Mouse (Mus musculus): ENCODE data around the gene Snrpf.

The Snrpf gene

DNA sequence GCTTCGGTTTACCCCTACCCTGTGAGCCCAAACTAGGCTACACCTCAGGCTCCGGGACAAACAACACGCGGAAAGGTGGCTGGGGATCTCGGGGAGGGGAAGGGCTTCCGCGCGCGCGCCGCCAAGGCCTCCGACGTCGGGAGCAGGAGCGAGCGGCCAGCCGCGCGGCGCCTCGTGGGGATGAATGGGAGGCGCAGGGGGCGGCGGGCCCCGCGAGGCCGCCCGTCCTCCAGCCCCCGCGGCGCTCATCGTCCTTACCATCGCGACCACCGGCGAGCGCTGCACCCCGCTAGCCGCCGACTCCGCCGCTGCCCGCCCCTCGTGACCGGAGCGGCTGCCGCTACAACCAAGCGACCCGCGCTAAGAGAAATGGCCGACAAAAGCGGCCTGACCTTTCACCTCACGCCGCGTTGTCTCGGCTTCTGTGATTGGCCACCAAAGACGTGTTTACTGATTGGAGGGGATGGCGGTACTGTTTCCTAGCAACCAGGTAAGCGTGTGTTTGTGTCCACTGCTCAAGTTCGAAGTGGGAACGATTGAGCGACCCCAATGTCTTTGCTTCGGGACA is at the start of gene Snrpf:
Snrpf (minus strand) TSS at position 426 of the 568 bp plus-strand sequence.
- DNase-seq (ENCODE audit: low spot score in 2 of 2), result peak; percentile 81 to 92

DNA sequence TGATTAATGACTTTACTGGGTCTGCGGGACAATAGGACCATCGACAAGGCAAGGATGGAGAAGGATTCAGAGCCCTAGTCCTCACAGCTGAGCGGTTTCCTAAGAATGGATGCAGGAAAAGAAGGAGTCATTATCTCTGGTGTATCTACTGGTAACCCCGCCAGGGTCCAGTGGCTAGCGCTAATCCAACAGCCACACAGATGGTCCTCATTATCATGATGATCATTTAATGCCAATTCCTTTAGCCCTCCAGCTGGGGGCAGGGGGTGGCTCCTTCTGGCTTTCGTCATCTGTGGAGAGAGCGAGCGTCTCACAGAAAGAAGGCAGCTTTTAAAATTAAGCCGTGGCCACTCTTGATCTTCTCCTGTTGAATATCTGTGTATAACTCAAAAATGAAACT is 46.4 kb upstream of the Snrpf start:
- no peak for DNase-seq (ENCODE audit: low spot score in 2 of 2)

DNA sequence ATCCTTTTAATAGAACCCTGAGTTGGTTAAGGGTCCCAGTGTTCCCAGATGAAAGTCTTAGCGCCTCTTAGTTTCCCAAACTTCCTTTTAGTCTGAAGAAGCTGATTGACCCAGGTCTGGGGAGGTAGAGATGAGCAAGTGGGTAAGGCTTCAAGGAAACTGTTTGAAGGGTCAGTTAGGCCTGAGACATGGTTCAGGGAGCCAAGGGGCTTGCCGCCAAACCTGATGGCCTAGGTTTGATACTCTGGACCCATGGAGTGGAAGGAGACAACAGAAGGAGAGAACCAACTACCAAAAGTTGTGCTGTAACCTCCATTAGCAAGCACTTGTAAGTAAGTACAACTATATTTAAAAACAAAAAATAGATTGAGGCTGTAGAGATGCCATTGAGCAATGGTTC is 44.5 kb upstream of the Snrpf start:
- no peak for DNase-seq (ENCODE audit: low spot score in 2 of 2)

DNA sequence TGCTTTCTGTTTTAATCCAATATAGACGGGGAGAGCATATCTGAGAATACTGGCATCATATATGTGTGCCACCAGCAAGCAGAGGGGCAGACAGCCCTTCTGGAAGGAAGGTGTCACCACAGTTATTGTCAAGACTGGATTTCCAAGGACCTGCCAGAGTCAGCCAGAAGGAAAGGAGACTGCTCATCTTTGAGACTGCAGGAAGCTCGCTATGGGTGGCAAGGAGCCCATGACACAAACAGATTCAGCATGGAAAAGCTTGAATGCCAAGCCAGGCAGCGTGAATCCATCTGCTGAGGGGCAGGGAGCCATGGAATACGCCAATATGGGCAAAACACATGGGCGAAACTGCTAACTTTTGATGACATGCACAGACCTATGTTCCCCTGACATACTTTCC is 44.1 kb upstream of the Snrpf start:
- peak in 1 of 2 experiments; percentile 16 for DNase-seq (ENCODE audit: low spot score in 2 of 2)

DNA sequence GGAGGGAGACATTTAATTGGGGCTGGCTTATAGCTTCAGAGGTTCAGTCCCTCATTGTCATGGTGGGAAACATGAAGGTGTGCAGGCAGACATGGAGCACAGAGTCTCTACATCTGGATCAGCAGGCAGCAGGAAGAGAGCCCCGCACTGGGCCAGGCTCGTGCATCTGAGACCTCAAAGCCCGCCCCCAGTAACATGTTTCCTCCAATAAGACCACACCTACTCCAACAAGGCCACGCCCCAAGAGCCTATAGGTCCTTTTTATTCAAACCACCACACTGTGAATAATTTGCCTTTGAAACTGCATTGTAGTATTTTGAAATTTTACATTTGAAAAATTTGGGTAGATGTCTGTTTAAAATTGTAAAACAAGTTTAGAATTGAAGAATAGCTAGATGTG is 42.6 kb upstream of the Snrpf start:
- DNase-seq (ENCODE audit: low spot score in 2 of 2), result no peak

DNA sequence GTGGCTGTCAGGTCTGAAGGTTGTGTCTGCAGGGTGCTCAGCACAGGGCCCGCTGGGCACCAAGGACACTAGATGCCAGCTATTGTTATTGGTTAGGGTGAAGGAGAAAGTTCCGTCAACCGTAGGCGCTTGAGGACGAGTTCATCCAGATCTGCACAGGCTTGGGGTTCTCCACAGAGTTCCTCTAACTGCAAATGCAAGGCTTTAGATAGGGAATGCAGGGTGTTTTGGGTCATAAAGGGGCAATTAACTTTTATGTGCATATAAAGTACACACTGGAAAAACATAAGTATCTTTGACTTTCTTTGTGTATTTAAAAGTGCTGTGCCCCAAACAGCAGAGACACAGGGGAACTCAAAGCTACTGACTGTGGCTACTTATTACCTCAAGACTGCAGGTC is 40.8 kb upstream of the Snrpf start:
- DNase-seq (ENCODE audit: low spot score in 2 of 2), result no peak

DNA sequence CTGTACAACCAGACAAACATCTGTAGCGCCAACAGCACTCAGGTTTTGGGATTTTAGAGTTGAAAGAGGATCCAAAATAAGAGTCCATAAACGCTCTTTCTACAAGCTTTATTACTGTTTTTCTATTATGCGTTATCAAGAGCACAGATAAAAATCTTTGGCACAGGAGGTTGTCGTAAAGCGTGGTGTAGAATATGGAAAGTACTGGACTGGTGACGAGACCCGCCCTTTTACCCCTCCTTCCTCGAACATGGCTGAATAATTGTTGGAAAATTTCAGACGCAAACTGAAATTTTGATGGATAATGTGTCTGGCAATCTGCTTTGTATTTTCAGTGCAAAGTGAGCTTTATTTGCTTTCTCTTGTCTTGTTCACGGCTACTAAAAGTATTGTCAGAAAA is 34.6 kb upstream of the Snrpf start:
- no peak for DNase-seq (ENCODE audit: low spot score in 2 of 2)

DNA sequence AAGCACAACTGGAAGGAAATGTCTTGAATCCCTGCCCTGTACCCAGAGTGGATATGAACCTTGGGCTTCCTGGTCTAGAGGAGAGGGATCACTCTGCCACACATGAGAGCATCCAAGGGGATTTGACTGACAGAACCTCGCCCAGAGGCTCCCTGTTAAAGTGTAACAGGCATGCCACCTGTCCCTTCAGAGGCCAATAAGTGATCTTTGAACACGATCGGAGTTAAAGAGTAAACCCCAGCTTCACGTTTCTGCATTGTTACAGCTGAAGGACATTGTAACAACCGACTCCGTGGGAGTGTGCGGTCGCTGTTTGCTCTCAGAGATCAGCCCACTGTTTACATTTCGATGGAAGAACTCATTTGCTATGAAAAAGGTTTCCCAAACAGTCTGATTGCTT is 34.2 kb upstream of the Snrpf start:
- DNase-seq (ENCODE audit: low spot score in 2 of 2), result no peak

DNA sequence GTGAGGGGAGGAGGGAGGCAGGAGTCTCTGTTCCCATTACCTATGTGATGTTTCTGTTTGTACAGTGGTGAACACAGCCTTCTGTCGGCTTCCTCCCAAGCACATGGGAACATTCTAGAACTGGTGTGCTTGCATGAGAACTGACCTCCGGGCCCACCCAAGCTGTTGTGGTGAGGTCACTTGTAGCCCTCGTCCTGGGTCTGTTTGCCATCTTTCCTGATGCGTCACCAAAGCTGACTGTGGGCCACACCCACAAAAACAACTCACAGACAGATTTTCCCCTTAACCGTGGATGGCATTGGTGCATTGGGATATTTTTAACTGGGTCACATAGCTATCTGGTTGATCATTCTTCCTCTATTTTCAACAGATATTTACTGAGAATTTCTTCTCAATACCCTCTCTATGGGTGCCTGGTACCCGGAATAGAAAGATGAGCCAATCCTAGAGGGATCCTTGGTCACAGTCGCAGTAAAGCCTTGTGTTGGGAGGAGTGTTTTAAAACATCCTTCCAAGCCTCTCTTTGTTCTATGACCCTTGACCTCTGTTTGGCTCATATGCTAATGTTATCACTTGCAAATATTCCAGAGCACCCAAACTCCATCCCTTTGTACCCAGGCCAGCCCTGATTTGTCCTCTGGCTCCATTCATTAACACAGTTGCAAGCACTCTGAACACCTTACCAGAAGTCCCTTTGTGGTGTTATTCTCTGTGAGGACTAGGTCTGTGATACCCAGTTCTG is 31.1 kb upstream of the Snrpf start:
- no peak for DNase-seq (ENCODE audit: low spot score in 2 of 2)

DNA sequence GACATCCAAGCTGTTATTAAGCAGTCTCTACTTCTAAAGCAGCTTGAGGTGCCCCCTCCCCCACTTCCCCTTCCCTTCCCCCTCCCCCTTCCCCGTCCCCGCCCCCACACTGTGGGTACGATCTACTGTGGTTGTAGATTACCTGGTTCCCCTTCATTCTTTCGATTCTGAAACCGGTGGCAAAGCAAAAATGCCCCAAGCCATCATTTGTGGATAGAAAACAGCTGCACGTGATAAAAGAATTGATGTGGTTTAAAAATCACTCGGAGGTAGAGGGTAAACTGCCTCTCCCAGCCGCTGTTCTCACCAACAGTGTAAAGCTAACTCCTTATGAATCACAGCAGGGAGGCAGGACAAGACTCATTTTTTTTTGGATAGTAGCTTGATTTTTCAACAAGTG is 25.3 kb upstream of the Snrpf start:
- DNase-seq (ENCODE audit: low spot score in 2 of 2), result no peak

DNA sequence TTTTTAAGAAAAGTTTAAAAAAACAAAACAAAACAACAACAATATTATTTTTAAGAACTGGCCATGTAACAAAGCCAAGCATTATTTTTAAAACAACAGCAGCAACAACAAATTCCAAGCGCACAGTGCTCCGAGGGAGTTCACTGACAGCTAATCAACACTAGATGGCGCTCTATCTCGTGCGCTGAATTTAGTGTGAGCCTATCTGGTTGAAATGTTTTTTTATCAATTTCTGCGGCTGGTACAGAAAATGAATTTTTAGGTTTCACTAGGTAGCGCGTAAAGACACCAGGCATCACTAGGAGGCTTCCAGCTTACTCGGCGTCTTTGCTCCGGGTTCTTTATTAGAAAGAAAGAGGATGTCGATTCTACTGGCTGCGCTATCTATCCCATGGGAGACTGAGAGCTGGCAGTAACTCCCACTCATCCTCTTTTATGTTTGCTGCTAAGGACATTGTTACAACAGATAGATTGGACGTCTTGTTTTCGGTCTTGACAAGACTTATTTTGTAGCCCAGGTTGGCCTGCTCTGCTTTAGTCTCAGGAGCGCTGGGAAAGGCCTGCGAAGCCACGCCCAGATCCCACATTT is 22.0 kb upstream of the Snrpf start:
- peak in 1 of 2 experiments; percentile 12 for DNase-seq (ENCODE audit: low spot score in 2 of 2)

DNA sequence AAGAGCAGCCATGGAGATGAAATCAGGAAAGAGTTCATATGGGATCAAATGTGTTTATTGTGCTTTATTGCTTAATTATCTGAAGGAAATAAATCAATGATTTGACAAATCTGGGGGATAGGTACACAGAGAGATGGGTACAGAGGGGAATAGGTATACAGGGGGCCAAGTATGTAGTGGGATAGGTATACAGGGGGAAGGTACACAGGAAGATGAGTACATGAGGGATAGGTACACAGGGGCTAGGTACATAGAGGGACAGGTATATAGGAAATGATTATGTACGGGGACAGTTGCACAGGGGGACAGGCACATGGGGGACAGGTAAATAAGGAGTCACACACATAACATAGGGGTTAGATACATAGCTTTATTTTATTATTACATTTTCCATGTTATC is 21.4 kb upstream of the Snrpf start:
- DNase-seq (ENCODE audit: low spot score in 2 of 2), result no peak

DNA sequence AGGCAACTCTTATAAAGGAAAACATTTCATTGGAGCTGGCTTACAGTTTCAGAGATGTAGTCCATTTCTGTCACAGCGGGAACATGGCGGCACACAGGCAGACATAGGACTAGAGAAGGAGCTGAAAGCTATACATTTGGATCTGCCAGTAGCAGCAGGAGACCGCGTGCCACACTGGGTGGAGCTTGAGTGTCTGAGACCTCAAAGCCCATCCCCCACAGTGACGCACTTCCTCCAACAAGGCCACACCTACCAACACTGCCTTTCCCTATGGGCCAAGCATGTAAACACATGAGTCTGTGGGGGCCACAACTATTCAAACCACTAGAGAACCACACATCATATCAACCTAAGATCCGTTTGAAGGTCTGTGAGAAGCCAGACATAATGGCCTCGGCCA is 19.7 kb upstream of the Snrpf start:
- no peak for DNase-seq (ENCODE audit: low spot score in 2 of 2)

DNA sequence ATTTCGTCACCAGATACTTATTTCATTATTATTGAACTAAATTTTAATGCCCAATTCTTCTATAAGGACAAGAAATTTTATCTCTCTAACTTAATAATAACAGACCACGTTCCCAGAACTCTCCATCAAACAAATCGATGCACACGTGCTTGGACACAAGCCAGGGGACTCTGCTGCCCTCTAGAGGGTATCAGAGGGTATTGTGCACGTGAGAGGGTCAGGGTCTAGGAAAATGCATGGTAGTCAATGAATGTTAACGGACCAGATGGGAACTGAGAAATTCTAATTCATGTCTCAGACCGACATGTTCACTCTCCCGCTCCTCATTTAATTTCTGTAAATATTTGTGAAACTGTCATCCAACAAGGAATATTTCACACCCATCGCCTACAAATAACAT is 18.5 kb upstream of the Snrpf start:
- DNase-seq (ENCODE audit: low spot score in 2 of 2), result no peak

DNA sequence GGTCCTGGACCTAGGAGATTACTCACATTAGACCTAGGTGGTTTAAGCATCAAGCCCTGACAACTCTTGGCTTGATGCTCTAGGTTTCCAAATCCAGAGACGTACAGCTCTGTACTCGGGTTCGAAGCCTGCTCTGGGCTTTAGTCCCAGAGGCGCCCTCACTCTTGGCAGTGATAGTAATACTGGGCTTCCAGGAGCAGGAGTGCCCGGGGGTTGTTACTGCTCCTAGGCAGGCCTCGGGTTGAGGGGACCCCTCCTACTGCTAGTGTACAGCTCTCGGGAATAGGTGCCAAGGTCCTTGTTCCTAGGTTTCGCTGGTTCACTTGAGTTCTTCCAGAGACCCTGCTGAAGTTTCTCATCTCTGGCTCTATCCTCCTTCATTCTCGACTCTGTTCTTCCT is 16.8 kb upstream of the Snrpf start:
- DNase-seq (ENCODE audit: low spot score in 2 of 2), result no peak

DNA sequence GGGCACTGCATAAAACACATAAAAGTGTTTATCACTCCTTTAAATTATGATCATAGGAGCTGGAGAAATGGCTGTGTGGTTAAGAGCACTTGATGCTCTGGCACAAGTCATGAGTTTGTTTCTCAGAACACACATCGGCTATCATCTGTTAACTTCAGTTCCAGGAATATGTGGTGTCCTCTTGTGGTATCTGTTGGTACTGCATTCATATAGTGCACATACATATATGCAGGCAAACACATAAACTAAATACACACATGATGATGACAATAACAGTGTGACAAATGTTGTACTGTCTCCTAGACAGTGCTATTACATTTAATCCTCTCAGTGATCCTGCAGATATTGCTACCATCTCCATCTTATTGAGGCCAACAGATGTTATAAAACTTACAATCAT is 13.8 kb upstream of the Snrpf start:
- no peak for DNase-seq (ENCODE audit: low spot score in 2 of 2)

DNA sequence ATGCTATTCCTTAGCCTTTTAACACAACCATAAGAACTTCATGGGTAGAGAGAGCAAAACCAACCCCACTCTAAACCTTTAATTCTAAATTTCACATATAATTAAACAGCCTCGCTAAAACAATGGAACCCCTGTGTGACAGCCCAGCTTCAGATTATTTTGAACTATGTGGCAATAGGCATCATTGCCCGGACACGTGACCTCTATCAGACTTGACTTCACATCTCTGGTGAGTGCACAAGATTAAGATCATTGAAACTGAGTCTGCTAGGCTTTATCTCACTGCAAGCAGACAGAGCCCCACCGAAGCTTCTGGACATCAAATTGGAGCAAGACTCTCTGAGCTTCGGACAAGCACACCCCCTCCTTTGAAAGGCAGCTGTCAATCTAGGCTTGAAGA is 12.8 kb upstream of the Snrpf start:
- no peak for DNase-seq (ENCODE audit: low spot score in 2 of 2)

DNA sequence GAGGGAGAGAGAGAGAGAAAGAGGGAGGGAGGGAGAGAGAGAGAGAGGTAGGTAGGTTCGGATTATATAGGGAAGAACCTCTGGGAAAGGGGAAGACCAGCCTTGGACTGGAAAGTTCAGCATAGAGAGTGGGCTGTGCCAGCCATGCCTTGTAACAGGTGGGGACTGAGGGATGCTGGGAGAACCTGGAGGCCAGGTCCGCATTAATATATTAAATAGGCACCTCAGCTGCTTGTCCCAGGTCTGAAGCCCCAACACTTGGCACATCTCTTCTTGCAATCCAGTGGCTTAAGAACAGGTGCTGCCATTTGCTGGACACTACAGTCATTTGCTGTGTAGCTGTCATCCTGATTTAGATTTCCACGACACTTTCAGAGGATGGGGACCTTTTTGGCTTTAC is 7.1 kb upstream of the Snrpf start:
- DNase-seq (ENCODE audit: low spot score in 2 of 2), result no peak

DNA sequence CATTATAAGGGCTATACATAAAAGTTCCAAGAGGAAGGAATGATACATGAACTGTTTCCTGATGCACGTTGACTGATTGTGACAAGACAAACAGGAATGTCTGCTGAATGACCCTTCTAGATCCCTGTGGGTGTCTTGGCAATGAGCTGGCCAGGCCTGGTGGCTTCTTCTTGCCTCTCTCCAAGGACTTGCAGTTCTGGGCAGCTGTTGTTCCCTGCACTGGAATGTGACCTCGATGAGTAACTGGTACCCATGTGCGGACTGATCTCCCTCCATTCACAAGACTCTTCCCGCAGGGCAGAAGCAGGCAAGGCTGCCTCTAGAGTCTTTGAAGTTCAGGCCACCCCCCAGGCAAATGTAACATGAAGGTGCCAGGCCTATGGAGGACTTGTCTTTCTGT is 6.3 kb upstream of the Snrpf start:
- DNase-seq (ENCODE audit: low spot score in 2 of 2), result no peak

DNA sequence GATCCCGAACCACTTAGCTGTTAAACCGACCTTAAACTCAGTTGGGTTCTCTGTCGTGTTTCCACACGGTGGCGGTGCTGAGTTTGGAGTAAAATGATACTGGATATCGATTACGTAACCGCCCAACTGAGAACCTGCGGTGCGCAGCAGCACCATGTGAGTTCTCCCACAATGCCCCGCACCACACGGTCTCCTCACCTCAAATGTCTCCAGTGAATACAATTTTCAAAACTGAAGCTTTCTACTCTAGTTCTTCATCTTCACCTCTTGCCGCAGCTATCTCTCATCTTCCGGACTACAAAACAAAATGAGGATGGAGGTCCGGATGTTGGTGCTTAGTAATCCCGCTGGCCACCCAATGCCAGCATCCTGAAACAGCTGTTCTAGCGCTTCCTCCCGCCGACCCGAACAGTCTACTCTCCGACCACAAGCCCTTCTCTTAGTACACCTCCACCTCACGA is 4.5 kb upstream of the Snrpf start:
- DNase-seq (ENCODE audit: low spot score in 2 of 2), result peak; percentile 59 to 85

DNA sequence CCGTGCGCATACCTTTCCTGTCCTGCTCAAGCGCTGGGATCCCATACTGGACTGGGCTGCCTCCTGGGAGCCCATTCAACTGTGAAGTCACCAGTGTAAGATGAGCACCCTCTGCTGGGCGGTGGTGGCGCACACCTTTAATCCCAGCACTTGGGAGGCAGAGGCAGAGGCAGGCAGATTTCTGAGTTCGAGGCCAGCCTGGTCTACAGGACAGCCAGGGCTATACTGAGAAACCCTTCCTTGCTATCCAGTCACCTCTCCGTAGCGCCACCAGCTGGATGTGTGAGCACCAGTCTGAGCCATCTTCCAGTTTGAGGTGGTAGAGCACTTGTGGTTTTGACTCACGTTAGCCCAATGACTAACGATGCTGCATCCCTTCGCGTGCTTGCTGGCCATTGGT is 3.0 kb upstream of the Snrpf start:
- no peak for DNase-seq (ENCODE audit: low spot score in 2 of 2)

DNA sequence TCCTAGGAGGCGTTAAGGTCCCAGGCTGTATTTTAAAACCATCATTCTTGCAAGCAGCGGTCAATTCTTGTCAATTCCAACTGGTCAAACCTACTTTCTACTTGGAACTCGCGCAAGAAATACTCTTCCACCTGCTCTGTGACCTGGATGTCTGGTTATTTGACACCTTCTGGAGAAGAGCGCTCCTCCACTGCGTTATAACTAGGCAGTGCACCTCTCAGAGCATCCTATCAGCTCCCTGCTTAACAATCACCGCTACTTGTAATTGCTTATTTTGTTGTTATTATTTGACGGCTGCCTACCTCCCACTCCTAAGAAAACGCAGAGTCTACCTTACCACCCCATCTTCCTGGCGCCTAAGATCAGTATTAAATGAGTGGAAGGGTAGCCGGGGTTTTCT is 710 bp downstream of the Snrpf start:
- DNase-seq (ENCODE audit: low spot score in 2 of 2), result no peak

DNA sequence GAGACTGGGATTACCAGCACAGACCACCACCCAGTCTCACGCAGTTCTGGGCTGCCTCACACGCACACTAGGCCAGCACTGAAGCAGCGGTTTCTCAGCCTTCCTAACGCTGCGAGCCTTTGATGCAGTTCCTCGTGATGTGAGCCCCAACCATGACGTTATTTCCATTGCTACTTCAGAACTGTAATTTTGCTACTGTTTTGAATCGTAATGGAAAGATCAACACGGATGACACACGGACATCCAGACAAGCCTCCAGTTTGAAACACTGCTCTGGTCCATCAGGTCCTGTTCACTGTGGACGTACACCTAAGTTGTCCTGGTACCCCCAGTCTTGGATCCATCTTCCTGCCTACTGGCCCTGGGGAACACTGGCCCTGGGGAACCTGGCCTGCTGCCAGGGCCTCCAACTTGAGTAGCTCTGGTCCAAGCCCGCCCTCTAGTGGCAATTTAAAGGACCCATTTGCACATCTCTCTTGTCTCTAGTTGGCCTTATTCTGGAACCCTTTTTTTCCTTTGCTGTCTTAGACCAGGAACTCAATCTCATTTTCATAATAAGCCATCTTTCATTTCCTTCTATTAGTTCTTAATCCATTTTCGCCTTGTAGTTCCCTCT is 12.1 kb downstream of the Snrpf start:
- DNase-seq (ENCODE audit: low spot score in 2 of 2), result peak; percentile 44 to 67
